Mouse (Mus musculus) neutrophil, adult 5-6 weeks (primary cell): ENCODE data around the gene Gng12. TPM values are rescaled to one million over a fixed set of nuclear protein-coding genes. Genes with fewer than 3 reads are reported as not detected.
"Not testable (repeated sequence)": the region's sequence is repeated elsewhere in the genome, so short reads cannot be mapped to it uniquely, and the experiment has no call there.

Experiments
- ATAC-seq: fragments of 151-379, 151-347 bp; 2 replicates; pipeline ENCODE4 v1.8.0; 2017; ENCODE audit warnings: mild to moderate bottlenecking, moderate TSS enrichment; ENCODE audit not compliant: insufficient number of reproducible peaks, poor library complexity, low FRiP score, severe bottlenecking; ENCODE audit errors: extremely low read depth
- total RNA-seq: library from RNA; stranded (forward); fragments of 200-1000 nt; gene quantifications from 2 replicates; pipeline ENCODE4 v1.2.3, GENCODE M21; 2017

Gng12 gene
- 30.7 and 49.5 TPM in 2 replicates for total RNA-seq

DNA sequence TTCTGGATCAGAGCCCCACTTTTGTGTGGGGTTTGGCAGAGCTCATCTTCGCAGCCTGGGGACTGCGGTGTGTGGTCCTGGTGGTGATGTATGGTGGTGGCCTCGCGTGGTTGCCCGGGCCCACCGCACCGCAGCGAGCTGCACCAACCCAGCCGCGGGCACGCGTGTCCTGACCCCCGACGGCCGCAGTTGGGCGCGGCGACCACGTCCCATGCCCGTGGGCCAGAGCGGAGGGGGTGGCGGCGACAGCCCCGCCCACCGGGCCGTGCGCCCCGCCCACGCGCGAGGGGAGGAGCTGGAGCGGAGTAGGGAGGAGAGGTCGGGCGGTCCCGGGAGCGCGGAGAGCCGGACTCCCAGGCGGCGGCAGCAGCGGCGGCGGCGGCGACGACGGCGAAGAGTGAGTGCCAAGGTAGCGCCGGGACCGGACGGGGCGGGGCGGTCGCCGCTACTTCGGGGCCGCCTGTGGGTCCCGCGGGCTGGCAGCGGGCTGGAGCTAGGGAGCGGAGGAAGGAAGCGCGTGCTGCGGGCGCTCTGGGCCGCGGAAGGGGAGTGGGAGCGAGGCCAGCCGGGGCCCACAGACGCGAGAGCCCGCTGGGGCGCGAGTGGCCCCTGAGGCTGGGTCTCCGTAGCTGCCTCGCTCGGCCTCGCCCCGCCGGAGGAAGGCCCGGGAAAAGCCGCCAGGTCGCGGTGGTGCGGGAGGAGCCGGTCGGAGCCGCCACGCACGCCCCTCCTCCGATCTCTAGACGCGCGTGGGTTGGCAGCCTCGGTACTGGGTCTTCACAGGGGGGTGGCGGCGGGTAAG lies at the start of gene Gng12:
Gng12 (plus strand) TSS at position 279 of the 802 bp plus-strand sequence.
- ATAC-seq = peak; percentile 54

DNA sequence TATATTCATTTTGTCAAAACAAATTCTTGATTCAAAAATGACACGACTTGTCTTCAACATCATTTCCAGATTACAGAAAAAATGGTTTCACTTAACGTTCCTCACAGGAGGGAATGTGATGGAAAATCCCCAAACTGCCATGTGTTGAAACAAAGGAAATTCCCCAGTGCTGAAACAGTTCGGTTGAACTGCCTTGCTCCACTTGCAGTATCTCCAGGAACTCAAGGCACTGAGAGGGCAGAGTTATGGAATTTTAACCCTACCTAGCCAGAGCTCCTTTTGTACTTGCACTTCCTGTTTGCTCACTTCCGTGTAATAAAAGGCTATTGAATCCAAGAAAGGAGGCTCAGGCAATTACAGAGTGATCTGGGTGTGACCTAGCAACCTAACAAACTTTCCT lies 47.3 kb upstream of the Gng12 start:
- ATAC-seq = no peak

- no peak for ATAC-seq
Observed at GRCm38 (mm10) chr6:66856236-66856635, 40.0 kb upstream of the Gng12 start.

GRCm38 (mm10) chr6:66858356-66858755 lies 37.8 kb upstream of the Gng12 start:
- no peak for ATAC-seq

- no peak for ATAC-seq
Observed at GRCm38 (mm10) chr6:66859391-66859790, 36.8 kb upstream of the Gng12 start.

DNA sequence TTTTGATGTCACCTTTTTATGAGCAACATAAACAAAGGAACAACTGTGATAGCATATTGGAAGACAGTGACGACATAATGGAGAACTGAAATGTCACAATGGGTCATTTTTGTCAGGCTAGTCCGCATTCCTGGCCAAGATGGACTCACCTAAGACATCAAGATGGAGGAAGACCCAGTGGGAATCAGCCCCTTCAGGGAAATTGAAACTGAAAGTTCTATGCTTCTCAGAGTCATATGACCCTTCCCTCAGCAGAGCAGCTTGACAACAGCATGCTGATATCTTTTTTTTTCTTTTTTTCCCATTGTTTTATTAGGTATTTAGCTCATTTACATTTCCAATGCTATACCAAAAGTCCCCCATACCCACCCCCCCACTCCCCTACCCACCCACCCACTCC lies 31.7 kb upstream of the Gng12 start:
- ATAC-seq = no peak

DNA sequence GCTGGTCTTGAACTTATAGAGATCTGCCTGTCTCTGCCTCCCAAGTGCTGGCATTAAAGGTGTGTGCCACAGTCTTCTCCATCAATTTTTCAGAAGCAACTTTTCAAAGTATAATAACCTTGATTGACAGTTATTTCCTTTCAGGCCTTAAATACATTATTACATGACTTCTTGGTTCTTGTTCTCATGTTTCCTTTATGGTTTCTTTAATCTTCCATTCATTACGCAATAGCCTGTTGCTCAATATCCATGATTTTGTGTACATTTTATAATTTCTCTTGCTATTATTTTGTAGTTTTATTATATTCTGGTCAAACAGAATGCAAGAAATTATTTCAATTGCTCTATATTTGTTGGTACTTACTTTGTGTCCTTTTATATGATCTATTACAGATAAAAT lies 29.9 kb upstream of the Gng12 start:
- ATAC-seq = no peak

DNA sequence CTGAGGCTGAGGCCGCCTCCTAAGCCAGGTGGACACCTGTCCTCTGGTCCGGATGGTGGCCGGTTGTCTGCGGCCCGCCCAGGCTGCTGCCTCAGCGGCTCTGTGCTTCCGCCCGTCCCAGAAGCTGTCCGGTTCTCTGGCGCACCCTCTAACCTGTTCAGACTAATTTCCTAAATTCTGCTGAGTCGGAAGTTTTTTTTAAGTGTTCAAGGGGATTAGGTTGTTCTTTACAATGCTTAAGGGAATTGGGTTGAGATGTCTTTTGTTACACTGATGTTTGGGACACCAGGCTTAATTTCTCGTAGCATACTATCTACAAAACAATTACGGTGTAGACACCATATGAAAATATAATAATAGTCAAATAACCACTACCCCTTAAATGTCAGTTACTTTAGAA lies 19.1 kb upstream of the Gng12 start:
- not testable (repeated sequence) for ATAC-seq

GRCm38 (mm10) chr6:66890349-66891158 lies 5.6 kb upstream of the Gng12 start:
- ATAC-seq = no peak

GRCm38 (mm10) chr6:66893950-66894349 lies 2.2 kb upstream of the Gng12 start:
- no peak for ATAC-seq

DNA sequence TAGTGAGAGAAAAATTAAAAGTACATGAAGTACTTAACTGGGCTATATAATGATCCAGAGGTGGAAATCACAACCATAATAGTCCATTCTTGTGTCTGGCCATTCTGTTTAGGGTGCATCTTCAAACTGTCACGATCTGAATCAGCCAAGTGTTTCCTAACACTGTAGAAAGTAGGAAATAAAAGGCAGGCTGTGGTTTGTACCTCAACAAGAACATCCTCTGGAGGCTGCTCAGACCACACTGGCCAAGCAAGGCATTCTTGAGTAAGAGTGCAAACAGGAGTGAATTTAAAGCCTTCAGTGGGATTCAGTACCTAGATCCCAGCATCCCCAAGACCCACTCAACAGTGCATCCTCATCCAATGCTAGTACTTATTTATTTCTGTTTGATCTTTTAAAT lies 1.2 kb upstream of the Gng12 start:
- peak; percentile 18; the same call in 1 of the 2 replicates for ATAC-seq

- ATAC-seq = no peak; the same call in 1 of the 2 replicates
Observed at GRCm38 (mm10) chr6:66896921-66897645, 886 bp downstream of the Gng12 start.

DNA sequence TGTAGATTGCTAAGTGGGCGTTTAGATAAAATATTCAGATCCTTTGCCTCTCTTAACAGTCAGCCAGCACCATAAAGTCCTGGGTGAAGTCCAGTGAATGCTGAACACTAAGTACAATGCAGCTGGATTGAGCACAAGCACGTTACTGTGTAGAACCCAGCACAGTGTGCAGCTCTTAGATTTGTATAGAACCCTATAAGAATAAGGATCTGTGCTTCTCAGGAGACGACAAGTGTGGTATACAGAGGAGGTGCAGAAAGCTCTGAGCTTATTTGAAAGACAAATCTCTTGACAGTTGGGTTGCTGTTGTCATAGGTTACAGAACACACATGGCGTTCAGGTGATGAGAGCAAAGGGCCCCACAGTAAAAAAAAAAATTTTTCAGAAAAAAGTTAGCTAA lies 1.8 kb downstream of the Gng12 start:
- no peak for ATAC-seq

DNA sequence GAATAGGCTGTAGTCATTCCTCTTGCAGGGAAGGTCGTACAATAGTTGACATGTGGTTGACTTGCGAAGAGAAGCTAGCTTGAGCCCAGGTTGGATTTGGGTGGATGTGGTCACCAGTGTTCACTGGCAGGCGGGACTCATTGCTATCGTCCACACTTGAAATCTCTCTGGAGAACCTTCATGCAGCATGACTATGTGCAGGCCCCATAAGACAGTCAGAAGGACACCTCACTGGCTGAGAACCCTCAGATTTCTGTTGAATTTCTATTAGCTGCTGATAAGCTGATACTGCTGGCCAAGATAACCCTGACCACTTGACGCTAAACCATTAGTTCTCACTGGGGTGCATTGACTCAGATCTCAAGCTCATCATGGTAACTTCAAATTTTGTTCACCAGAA lies 5.7 kb downstream of the Gng12 start:
- no peak for ATAC-seq

GRCm38 (mm10) chr6:66903206-66903605 lies 7.0 kb downstream of the Gng12 start:
- ATAC-seq = no peak

GRCm38 (mm10) chr6:66903720-66904119 lies 7.5 kb downstream of the Gng12 start:
- no peak for ATAC-seq

- no peak for ATAC-seq
Observed at GRCm38 (mm10) chr6:66906244-66906643, 10.0 kb downstream of the Gng12 start.

DNA sequence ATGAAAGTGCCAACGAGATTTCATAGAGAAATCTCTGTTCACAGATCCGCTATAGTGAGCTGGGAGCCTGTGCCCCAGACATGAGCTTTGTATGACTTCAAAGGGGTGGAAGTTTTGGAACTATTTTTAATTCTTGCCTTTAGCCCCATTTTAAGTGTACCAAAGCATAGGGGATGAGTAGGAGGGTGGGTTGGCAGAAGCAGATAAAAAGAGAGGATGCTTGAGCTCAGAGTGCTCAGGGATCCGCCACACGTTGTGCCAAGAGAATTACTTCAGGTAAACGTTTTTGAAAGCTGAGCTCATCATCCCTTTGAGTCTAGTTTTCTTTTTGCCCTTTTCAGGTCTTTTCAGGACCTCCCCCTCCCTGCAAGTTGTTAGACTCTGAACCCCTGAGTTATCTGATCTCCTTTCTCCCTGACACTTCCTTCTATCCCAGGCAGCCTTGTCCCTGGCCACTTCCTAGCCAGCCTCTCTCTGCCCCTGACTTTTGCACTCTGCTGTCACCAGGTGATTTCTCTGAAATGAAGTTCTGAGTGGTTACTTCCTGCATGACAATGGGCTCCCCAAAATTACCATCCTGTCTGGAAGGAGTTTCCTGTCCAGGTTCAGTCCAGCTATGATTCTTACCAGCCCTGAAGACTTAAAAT lies 12.3 kb downstream of the Gng12 start:
- no peak for ATAC-seq
